Mouse (Mus musculus) urinary bladder, postnatal 36 days (tissue): ENCODE measurements around the gene C8g.

Experiments used
- DNase-seq, 2 experiments: peaks; one replicate each; pipeline ENCODE4 v3.0.0; 2022; ENCODE audit warnings: low spot score in 2 of 2, mixed read lengths in 1 of 2

Gene C8g

GRCm38 (mm10) chr2:25501593-25502486 lies at the start of gene C8g:
Gene C8g, minus strand, starts transcription at chr2:25501719.
- no peak for DNase-seq

- DNase-seq = no peak
Observed at GRCm38 (mm10) chr2:25551186-25551585, 49.7 kb upstream of the C8g start.

- DNase-seq = no peak
Observed at GRCm38 (mm10) chr2:25549021-25549991, 47.8 kb upstream of the C8g start.

- peak; percentile 99 for DNase-seq
Observed at GRCm38 (mm10) chr2:25546811-25547491, 45.4 kb upstream of the C8g start, which contains the start of gene Traf2. Gene Traf2, minus strand, starts transcription at chr2:25546940.

- DNase-seq = no peak
Observed at GRCm38 (mm10) chr2:25545996-25546810, 44.7 kb upstream of the C8g start.

- DNase-seq = no peak
Observed at GRCm38 (mm10) chr2:25541644-25542367, 40.3 kb upstream of the C8g start.

- DNase-seq = no peak
Observed at GRCm38 (mm10) chr2:25540541-25540948, 39.0 kb upstream of the C8g start.

GRCm38 (mm10) chr2:25536531-25536930 lies 35.0 kb upstream of the C8g start:
- DNase-seq = no peak

GRCm38 (mm10) chr2:25534866-25535182 lies 33.3 kb upstream of the C8g start:
- DNase-seq = no peak

- DNase-seq = peak; percentile 26 to 75
Observed at GRCm38 (mm10) chr2:25534178-25534865, 32.8 kb upstream of the C8g start.

GRCm38 (mm10) chr2:25533707-25534106 lies 32.2 kb upstream of the C8g start:
- DNase-seq = no peak

- DNase-seq = no peak
Observed at GRCm38 (mm10) chr2:25526510-25527302, 25.2 kb upstream of the C8g start.

- DNase-seq = no peak
Observed at GRCm38 (mm10) chr2:25509912-25510311, 8.4 kb upstream of the C8g start.

- DNase-seq = no peak
Observed at GRCm38 (mm10) chr2:25506964-25507363, 5.4 kb upstream of the C8g start.

- DNase-seq = no peak
Observed at GRCm38 (mm10) chr2:25505860-25506259, 4.3 kb upstream of the C8g start.

- DNase-seq = no peak
Observed at GRCm38 (mm10) chr2:25505000-25505399, 3.5 kb upstream of the C8g start.

- no peak for DNase-seq
Observed at GRCm38 (mm10) chr2:25504538-25504937, 3.0 kb upstream of the C8g start.

- peak; percentile 18 to 35 for DNase-seq
Observed at GRCm38 (mm10) chr2:25502726-25503125, 1.2 kb upstream of the C8g start.
